Mouse (Mus musculus) neural tube, embryonic 10.5 days (tissue): ENCODE results near the gene Dicer1.

Experiments
- DNase-seq: peaks from one replicate; pipeline ENCODE4 v3.0.0-alpha.2; 2017; ENCODE audit warnings: low spot score; ENCODE audit errors: extremely low spot score

Dicer1 gene

DNA sequence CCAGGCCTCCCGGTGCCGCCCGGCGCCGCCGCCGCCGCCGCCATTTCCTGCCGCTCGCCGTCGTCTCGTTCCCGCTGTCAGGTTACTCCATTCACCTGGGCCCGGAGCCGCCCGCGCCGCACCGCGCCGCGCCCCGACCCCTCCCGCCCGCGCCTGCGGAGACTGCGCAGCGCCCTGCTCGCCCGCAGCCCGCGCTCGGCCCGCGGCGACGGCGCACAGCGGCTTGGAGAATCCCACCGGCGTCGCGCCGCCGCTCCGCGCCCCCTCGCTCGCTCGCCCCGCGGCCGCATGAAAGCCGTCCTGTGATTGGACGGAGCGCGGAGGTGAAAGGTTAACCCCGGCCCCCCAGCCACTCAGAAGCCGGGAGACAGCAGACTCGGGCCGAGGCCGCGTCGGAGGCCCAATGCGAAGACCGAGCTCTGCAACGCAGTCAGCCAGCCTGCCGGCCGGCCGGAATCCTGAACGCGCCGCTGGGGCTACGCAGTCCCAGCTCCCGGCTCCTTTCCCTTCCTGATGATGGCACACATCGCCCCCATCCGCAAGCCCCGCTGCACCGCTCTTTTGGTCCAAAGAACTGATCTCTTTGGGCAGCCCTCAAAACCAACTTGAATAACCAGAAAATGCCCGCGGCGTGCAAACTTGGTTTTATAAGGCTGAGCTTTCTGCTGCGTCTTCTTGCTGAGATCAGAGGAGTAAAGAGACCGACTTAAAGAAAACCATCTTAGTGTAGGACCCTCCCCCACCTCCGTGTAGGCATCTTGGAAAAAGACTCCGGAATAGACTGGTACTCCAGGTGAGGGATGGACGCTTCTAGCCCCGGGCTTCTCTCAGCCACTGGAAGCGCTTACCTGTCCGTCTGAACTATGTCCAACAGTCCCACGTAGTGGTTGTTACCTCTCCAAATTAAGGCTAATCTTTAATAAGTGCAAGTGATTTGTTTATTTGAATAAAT lies at the start of gene Dicer1:
Gene Dicer1 (minus strand): TSS at position 139 of the 952 bp plus-strand sequence.
- DNase-seq = peak; percentile 99

DNA sequence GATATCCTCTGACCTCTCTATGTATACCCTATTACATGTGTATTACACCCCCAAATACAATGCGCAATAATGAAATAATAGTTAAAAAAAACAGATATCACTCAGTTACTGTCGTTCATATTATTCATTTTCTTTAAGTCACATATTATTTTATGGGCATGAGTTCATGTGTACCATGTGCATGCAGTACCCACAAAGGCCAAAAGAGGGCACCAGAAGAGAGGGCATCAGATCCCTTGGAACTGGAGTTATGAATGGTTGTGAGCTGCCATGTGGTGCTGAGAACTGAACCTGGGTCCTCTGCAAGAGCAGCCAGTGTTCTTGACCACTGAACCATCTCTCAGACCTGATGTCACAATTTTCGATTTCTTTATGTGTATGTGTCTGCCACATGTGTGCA lies 47.6 kb upstream of the Dicer1 start:
- no peak for DNase-seq

DNA sequence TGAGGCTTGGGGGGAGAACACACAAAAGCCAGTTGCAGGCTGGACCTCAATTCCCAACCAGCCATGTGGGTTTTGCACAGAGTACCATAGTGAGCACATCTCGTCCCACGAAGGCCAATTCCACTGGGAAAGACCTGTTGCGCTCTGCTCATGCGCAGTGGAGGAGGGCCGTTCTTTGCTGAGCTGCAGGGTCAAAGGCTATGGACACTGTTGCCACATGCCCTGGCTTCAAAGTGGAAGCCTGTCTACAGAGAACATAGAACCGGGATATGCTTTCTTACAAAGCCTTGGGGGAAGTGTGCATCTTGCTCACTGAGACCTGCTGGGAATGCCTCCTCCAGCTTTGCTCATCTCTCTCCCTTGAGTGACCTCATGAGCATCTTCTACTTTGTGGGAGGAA lies 46.2 kb upstream of the Dicer1 start:
- no peak for DNase-seq

DNA sequence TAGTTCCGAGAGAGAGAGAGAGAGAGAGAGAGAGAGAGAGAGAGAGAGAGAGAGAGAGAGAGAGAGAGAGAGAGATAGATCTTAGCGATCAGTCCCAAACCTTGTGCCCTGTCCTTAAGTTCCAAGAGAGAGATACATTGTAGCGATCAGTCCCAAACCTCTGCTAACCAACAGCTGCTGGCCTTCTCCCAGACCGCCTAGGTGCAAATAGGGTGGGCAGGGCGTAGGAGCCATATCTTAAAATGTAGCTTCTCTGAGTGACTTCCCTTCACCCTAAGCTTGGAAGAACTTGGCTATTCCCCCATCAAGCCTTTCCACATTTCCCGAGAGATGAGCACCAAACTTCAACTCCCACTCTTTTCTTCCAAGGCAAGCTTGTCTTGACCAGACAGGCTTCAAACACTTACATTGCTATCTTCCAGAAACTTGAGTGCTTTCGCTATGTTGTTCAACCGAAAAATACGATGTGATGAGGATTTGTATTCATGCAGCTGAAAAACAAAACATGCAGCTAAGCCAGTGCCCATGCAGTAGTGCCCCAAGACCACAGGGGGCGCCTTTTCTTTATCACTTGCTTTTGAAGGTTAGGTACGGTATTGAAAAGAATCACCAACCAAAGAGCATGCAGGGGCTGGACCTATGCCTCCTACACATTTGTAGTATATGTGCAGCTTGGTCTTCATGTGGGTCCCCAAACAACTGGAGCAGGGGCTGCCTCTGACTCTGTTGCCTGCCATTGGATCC lies 45.1 kb upstream of the Dicer1 start:
- no peak for DNase-seq

DNA sequence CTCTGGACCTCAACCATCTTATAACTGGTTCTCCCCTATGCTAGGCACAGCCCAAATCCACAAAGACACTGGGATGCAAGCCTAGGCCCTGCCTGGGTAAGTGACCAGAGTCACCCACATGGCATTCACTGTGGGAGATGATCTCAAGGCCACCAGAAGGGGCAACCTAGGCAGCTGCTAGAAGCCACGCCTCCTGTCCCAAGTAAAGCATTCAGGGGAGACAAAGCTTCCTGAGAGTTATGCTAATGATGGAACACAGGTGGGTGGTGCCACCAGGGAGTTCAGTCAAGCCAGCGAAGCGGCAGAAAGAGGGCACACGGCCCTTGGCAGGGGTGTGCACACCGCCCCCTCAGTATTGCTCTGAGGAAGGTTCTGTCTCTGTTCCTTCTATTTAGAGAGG lies 43.2 kb upstream of the Dicer1 start:
- no peak for DNase-seq

DNA sequence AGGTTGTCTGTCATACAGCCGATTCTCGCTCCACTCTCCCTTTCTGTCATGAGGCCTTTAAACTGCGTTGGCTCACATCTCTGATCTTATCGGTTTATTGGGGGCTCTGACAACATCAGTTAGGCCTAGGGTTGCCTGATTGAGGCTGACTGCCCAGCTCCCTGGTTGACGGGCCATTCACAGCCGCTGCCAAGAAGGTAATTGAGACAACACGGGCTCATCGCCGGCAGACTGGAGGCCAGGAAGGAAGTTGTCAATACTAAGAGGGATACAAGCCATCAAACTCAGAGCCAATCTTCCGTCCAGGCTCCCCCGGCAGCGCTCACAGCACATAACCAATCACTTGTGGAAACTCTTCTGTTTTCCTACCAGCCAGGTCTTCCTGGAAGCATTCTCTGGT lies 41.7 kb upstream of the Dicer1 start:
- DNase-seq = no peak

DNA sequence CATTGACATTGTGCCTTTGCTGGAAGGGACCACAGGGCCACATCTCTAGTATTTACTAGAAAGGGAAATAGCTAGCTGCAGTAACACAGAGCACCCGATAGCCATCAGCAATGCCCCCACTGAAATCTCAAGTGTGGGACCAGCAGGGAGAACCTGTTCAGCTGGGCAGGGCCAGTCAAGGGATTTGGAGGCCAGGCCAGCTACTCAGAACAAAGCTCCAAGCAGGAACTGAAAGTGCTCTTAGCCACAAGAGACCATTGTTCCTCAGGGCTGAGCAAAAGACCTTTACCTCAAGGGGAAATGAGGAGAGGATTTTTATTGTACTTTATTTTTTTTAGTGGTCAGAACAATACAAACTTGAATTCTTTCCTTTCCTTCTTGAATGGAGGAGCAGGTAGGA lies 25.9 kb upstream of the Dicer1 start:
- DNase-seq = no peak

DNA sequence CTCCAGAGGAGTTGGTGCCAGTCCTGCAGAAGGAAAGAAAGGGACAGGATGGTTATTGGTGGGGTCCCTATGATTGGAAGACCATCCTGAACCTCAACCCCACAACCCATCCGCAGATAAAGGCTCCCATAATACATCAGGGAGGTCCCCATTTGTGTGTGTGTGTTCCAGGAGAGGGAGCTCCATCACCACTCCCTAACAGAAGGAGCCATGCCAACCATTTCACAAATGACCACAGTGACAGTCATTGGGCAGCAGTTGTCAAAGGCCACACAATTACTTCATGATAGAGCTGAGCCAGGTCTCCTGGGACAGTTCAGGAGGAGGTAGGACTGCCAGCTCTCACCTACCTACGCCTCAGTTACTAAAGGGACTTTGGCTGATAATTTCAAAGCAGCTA lies 20.2 kb upstream of the Dicer1 start:
- no peak for DNase-seq

DNA sequence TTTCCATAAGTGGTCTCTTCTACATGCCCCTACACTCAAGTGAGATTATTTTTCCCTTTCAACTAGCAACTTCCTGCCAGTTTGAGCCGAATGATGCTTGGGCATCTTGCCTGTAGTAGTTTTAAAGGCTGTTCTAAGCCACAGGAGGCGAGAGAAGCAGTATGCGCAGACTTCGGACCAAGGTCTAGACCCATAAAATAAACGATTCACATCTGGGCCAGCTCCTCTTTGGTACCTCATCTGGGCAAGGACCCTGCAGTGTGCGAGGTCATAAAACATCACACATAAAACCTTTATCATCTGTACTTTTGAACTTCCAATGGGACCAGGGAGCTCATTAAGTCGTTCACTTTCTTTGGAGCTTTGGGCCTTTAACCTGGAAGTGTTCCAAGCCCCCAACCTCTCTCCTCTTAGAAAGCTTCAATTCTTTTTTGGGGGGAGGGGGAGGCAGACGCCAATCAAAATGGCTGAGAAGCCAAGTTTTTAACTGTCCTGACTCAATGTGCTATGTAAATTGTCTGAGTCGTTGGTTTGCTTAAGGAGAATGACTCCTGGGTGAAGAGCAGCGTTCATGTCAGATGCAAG lies 17.5 kb upstream of the Dicer1 start:
- no peak for DNase-seq

DNA sequence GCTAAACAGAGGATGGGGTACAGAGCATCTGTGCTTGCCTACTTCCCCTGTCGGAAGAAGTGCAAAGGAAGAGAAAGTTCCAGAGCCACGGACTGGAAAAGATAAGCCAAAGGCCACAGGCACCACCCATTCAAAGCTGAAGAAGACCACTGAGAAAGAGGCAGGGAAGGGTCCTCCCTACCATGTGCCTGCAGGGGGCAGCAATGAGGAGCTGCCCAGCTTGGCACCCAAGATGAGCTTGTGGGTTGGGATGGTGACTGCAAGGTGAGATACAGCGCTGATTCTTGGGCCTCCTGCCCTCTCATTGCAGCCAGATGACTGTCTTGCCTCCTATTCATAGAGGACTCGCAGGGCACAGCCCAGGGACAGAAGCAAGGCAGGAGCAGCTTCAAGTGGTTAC lies 15.4 kb upstream of the Dicer1 start:
- no peak for DNase-seq

DNA sequence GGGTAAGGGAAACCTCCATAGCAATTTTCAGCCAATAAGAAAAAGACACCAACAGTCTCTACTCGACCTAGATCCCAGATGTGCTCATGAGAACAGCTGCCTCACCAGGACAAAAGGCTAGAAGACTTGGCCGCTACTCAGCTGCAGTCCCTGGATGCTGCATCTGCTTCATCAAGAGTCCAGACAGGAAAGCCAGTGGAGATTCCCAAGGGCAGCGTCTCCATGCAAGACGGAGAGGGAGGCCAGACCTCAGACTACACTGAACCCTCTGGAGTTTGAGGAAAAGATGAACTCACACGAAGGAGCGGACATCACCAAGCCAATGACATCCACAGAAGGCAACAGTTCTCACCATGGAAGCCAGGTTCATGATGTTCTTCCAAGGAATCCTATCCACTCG lies 14.0 kb upstream of the Dicer1 start:
- no peak for DNase-seq

DNA sequence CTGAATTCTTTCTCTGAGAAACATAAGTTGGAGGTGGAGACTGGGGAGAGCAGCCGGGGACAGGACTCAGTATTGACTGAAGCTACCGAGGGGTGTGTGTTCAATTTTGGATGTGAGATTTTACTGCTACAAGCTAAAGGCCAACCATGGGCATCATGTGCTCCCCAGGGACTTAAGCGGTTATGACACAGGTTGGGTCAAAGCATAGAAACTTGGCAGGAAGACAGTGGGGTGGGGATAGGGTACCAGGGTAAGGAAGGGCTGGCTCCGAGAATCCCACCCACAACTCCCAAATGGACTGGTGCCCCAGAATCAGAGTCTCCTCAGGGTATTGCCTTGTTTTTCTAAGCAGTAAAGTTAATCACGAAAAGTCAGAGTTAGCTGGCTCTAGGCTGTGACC lies 13.4 kb upstream of the Dicer1 start:
- no peak for DNase-seq

DNA sequence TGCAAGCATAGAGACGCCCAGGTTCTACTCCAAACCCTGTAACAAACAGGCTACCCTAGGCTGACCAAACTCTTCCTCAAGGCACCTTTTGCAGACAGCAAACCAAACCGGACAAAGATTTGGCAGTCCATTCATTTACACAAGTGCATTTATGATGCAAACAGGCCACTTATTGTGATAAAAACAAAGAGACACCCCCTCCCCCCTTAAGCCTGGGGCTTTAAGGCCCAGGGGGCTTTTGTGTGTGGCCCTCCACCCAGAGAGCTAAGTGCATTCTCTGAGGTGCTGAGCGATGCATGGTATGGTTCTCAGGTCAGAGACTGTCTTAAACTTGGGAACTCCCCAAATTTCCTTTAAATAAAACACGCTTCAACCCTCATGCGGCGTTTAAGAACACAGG lies 12.2 kb upstream of the Dicer1 start:
- no peak for DNase-seq

DNA sequence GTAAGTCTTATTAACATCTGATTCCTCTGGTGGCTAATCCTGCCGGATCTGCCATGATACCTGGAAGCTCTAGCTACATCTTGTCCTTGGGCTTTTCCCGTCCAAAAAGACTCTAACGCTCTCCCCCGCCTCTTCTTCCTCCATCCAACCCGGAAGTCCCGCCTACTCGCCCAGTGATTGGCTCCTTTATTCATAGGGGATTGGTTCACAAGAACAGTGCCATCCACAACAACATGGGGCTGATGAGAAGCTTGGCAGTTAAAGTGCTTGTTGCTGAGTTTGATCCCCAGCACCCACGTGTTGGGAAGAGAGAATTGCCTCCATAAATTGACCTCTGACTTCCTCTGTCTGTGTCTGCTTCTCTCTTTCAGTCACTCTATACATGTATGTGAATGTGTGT lies 9.7 kb upstream of the Dicer1 start:
- no peak for DNase-seq

DNA sequence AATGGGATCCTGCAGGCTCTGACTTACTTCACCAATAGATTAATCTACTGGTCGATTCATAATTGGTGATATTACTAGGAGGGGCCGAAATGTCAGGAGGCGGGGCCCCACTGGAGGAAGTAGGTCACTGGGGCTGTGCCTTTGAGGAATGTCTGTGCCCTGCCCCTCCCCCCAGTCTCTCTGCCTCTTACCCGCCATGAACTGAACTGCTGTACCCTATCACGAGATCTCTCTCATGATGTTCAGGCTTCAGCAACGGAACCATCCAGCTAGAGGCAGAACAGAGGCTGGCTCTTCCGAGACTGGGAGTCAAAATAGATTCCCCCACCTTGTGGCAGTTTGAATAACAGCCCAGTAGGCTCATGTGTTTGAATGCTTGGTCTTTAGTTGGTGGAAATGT lies 6.3 kb upstream of the Dicer1 start:
- no peak for DNase-seq

DNA sequence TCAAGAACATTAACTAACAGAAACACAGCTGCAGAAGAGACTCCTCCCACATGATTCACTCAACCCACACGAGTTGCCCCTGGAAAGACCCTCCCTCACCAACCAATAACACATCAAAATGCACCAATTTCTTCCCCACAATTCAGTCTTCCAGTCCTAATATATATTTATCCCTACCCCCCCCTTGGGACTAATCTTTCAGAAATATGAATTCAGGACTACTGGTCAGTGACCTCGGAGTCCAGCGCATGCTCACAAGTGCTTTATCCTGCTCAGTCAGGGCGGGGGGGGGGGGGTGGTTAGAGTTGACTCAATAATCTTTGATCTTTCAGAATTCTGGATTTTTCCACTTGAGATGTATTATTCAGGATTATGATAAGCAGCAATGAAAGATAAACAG lies 1.9 kb upstream of the Dicer1 start:
- DNase-seq = no peak

DNA sequence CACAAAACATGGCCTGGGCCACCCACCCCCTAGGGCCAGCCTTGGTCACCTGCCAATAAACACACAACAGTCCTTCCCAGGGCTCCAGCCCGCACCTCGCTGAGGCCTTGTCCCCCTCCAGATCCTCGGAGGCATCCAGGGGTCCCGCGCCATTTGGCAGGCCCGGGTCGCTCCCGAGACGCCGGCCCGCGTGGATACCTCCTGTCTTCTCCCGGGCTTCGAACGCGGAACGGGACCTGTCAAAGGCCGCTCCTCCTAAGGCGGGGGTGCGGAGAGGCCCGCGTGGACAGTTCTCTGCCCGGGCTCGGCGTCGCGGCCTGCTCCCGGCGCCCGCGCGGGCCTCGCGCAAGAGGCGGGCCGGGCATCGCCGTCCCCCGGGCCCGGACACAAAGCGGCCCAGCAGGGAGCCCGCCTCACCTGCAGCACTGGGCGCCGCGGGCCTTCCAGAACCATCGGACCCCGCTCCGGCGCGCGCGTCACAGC lies 380 bp downstream of the Dicer1 start:
- peak; percentile 67 for DNase-seq

DNA sequence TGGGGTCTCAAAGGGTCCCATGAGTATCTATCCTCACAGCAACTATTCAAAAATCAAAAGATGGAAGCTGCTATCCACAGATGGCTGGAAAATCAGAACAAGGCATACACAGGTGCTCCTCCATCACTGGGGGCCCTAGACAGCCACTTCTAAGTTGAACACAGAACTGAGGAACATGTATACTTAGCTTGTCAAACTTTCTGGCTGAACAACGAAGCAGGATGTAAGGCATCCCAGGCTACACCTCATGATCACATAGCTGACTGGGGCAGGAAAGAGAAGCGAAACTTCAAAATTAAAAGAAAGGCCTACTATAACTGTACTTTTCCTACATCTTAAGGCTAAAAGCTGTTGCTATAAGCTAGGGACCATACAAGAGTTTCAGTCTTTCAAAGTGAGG lies 2.8 kb downstream of the Dicer1 start:
- no peak for DNase-seq

DNA sequence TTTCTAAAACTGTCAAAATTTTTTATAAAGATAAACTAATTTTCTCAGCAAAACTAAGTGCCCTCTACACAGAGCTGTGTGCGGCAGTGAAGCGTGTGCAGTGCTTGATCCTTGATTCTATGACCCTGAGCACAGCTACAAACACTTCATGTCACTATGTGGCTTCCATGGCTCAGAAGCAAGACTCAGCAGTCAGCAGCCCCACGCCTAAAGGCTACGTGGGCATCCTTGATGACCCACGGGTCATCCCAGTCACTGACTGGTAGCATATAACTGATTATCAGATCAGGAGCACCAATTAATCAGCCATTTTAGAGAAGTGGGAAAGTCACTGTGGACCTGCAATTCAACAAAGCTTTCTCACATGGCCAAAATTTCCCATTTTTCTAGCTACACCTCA lies 4.5 kb downstream of the Dicer1 start:
- DNase-seq = no peak

DNA sequence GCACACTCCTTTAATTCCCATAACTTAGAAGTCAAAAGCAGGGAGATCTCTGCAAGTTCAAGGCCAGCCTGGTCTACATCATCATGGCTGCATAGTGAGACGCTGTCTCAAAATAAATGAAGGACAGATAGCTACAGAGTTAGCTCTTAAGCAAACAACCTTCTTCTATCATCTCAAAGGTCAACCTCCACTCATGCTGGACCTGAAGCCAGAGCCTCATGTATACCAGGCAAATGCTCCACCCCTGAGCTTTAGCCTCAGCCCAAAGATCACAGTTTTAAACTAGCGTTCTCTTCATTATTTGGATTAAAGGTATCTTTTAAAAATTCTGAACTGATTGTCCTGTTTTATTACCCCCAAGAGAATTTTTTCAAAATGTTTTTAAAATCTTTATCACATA lies 5.2 kb downstream of the Dicer1 start:
- no peak for DNase-seq

DNA sequence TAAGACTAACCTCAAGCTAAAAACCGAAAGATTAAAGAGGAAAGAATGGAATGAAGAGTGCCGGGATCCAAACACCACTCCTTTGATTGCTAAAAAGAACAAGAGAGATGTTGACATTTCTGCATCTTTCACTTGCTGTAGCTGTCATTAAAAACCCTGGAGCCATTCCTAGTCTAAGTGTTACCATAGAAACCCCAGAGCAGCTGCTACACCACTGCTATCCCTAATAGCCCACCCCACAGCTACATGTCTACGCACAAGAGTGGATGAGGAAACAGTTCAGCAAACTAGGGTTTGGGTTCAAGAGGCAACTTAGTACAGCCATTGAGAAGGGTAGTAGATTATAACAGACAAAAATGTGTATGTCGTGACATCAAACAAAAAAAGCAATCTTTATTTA lies 8.1 kb downstream of the Dicer1 start:
- no peak for DNase-seq

DNA sequence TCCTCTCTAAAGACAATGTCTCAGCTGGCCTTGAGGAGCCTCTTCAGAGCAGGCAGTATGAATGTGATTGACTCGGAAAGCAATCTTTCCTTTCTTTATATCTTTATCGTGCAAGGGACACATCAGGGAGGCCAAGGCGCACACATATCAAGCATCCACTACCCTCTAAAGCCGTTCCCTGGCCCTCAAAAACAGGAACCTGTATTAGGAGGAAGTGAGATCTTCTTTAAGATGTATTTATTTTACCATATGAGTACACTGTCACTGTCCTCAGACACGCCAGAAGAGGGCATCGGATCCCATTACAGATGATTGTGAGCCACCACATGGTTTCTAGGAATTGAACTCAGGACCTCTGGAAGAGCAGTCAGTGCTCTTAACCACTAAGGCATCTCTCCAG lies 9.5 kb downstream of the Dicer1 start:
- no peak for DNase-seq
